In the genomic region with DNA sequence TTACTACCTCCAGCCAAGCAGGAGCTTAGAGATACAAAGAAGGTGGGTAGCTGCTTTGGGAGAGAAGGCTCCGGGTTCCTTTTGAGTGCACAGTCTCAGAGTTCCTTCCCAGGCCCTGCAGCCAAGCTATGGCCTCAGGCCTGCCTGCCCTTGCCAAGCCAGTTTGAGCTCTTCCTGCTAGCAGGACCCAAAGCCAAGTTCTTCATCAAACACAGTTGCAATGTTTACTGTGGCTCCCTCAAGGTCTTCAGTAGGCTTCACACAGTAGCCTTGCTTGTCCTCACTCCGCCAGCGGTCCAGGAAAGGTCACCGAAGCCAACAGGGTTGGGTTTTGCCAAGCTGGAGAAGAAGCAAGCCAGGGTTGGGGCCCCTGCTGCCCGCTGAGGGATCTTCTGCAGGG, we compare ENCODE assay signal across 25 mouse cellular contexts. TPM values are rescaled to one million over a fixed set of nuclear protein-coding genes. Genes with fewer than 3 reads are reported as not detected.
DNase-seq lines count a peak whose midpoint lies in the region; ATAC-seq and TF ChIP-seq lines count a peak whose summit lies in the region.
"Had no signal": no experiment of that assay in that cellular context is flagged by ENCODE, and none has a peak within 500 bp of the region (broad histone marks: within the 10 kb centered on the region; RNA-seq: fewer than 3 reads in every experiment).

No protein-coding gene starts in this region.

- H3K9me3 ChIP-seq in intestine, embryonic 15.5 days, result no peaks in the 10 kb centered on the region
- no peaks in the 10 kb centered on the region for H3K9me3 ChIP-seq in intestine, postnatal 0 days (ENCODE audit: control insufficient read depth)
- H3K9me3 ChIP-seq: embryonic facial prominence, embryonic 10.5 days; heart, embryonic 12.5 days; hindbrain, embryonic 13.5 days; megakaryocyte, embryonic 14.5 days had no signal

- TF ChIP-seq CTCF in intestine, postnatal 0 days (IDR thresholded peaks at IDR 0.05; ENCODE audit: low read depth), result no peak

- H3K27ac ChIP-seq in intestine, embryonic 15.5 days, result no peak overlapping the region; the same call in 1 of the 2 replicates
- no peak overlapping the region for H3K27ac ChIP-seq in intestine, postnatal 0 days (ENCODE audit: low read depth, low read length)
- H3K27ac ChIP-seq: embryonic facial prominence, embryonic 10.5 days; gastrocnemius, adult 2 months; hindbrain, embryonic 13.5 days; liver, embryonic 14.5 days had no signal

- H3K27me3 ChIP-seq in intestine, embryonic 15.5 days (replicated peaks), result peaks cover 5% of the 10 kb centered on the region
- H3K27me3 ChIP-seq in intestine, postnatal 0 days (replicated peaks; ENCODE audit: control insufficient read depth, insufficient read depth, low read length), result no peaks in the 10 kb centered on the region

- no peak overlapping the region for H3K4me3 ChIP-seq in intestine, embryonic 15.5 days (replicated peaks)
- no peak overlapping the region for H3K4me3 ChIP-seq in intestine, postnatal 0 days (ENCODE audit: low read depth, low read length)
- H3K4me3 ChIP-seq: embryonic facial prominence, embryonic 10.5 days; gastrocnemius, adult 2 months; heart, embryonic 12.5 days; hindbrain, embryonic 13.5 days; megakaryocyte, embryonic 14.5 days had no signal

- peak; percentile 27 for DNase-seq in testis, postnatal 14 days (ENCODE audit: low spot score)
- no peak for DNase-seq in testis, postnatal 10 days (ENCODE audit: low spot score)
- DNase-seq in lung, postnatal 14 days, result peak; percentile 42
- DNase-seq in Muller cell, postnatal 12 days (ENCODE audit: inconsistent ontology term), result no peak
- no peak for DNase-seq in heart, adult 8-10 months (ENCODE audit: low spot score)
- DNase-seq: B cell, adult 2 months; cerebellum, adult 18-20 months; gastrocnemius, adult 2 months; heart, postnatal 14 days; retina, postnatal 1 day; thymus, adult 18-20 months had no signal

- no peaks in the 10 kb centered on the region for H3K36me3 ChIP-seq in intestine, embryonic 15.5 days
- H3K36me3 ChIP-seq in intestine, postnatal 0 days (ENCODE audit: control insufficient read depth, insufficient read depth), result no peaks in the 10 kb centered on the region
- H3K36me3 ChIP-seq: embryonic facial prominence, embryonic 10.5 days; heart, embryonic 12.5 days; hindbrain, embryonic 13.5 days had no signal

- no peak overlapping the region for H3K4me2 ChIP-seq in intestine, embryonic 15.5 days (replicated peaks)
- H3K4me2 ChIP-seq in intestine, postnatal 0 days (replicated peaks; ENCODE audit: low read depth), result no peak overlapping the region
- H3K4me2 ChIP-seq: heart, embryonic 12.5 days; hindbrain, embryonic 13.5 days had no signal

- WGBS in intestine, embryonic 15.5 days, result 74% methylated on average over 5 of the region's 5 CpGs
- WGBS in intestine, postnatal 0 days, result 71% methylated on average over 5 of the region's 5 CpGs

- no peak overlapping the region for H3K9ac ChIP-seq in intestine, embryonic 15.5 days
- no peak overlapping the region for H3K9ac ChIP-seq in intestine, postnatal 0 days (ENCODE audit: low read depth, low read length)
- H3K9ac ChIP-seq: heart, embryonic 12.5 days; hindbrain, embryonic 13.5 days; liver, embryonic 14.5 days had no signal

- H3K4me1 ChIP-seq in intestine, embryonic 15.5 days (replicated peaks), result 0 out of 2 replicates have a peak, but pooled peaks cover 2% of the 10 kb centered on the region
- peaks cover 6% of the 10 kb centered on the region; the same call in 1 of the 2 replicates for H3K4me1 ChIP-seq in intestine, postnatal 0 days (replicated peaks; ENCODE audit: control insufficient read depth, insufficient read depth, low read length)
- H3K4me1 ChIP-seq: hindbrain, embryonic 13.5 days had no signal

- ATAC-seq in intestine, embryonic 15.5 days, result peak; percentile 22; the same call in 1 of the 2 replicates
- no peak for ATAC-seq in intestine, postnatal 0 days
- ATAC-seq: inflammation-experienced regulatory T-cells, adult 6 months had no signal

RNA-seq across cellular contexts. Expression of a gene that starts 6.6 kb away (rescaled TPM):
- 173 and 195 TPM in 2 replicates for polyA plus RNA-seq in intestine, embryonic 15.5 days (2015; fragmentation: Nextera tagmentation; extraction: Ambion mirVana)
- 96.0 and 116 TPM in 2 replicates for polyA plus RNA-seq in intestine, postnatal 0 days (2015; fragmentation: Nextera tagmentation; extraction: Ambion mirVana)
- under 1 TPM in 1 of 4 experiments, not detected in 3; 0.28 TPM for total RNA-seq in heart, adult 8-10 months (2022)
- total RNA-seq: common myeloid progenitor, adult 5-6 weeks; gastrocnemius, adult 2 months; granulocyte monocyte progenitor cell, adult 5-6 weeks; neutrophil, adult 5-6 weeks had no signal
- polyA plus RNA-seq: inflammation-experienced regulatory T-cells, adult 6 months had no signal

RNA-seq across cellular contexts. Expression of a gene that starts 16.4 kb away (rescaled TPM):
- polyA plus RNA-seq in intestine, embryonic 15.5 days (2015; fragmentation: Nextera tagmentation; extraction: Ambion mirVana), result 96.0 and 101 TPM in 2 replicates
- polyA plus RNA-seq in intestine, postnatal 0 days (2015; fragmentation: Nextera tagmentation; extraction: Ambion mirVana), result 60.1 and 61.9 TPM in 2 replicates
- 10 to 100 TPM; 67.0 to 71.0 (median 70.2) TPM for total RNA-seq in heart, adult 8-10 months (2022)

RNA-seq across cellular contexts. Expression of a gene that starts 30.7 kb away (rescaled TPM):
- polyA plus RNA-seq in intestine, embryonic 15.5 days (2015; fragmentation: Nextera tagmentation; extraction: Ambion mirVana), result 13.0 and 15.7 TPM in 2 replicates
- polyA plus RNA-seq in intestine, postnatal 0 days (2015; fragmentation: Nextera tagmentation; extraction: Ambion mirVana), result 5.6 and 6.5 TPM in 2 replicates
- 1 to 10 TPM in 3 of 4 experiments, under 1 TPM in 1; 0.88 to 2.4 (median 1.2) TPM for total RNA-seq in heart, adult 8-10 months (2022)

RNA-seq across cellular contexts. Expression of a gene that starts 45.8 kb away (rescaled TPM):
- polyA plus RNA-seq in intestine, embryonic 15.5 days (2015; fragmentation: Nextera tagmentation; extraction: Ambion mirVana), result 45.6 and 49.2 TPM in 2 replicates
- polyA plus RNA-seq in intestine, postnatal 0 days (2015; fragmentation: Nextera tagmentation; extraction: Ambion mirVana), result 62.1 and 76.6 TPM in 2 replicates
- not detected for total RNA-seq in heart, adult 8-10 months (2022)
- total RNA-seq: common myeloid progenitor, adult 5-6 weeks; gastrocnemius, adult 2 months; granulocyte monocyte progenitor cell, adult 5-6 weeks; layer of hippocampus, postnatal 10 days; left cerebral cortex, adult 8-10 months had no signal
- polyA plus RNA-seq: hindbrain, embryonic 13.5 days; inflammation-experienced regulatory T-cells, adult 6 months; midbrain, postnatal 0 days had no signal

Comparison
In these comparisons a context has a peak if more than half of its experiments do, and no peak if none do; other contexts are left out.
1. DNase-seq: peak in testis, postnatal 14 days (single experiment) and lung, postnatal 14 days (single experiment); none in testis, postnatal 10 days (single experiment), Muller cell, postnatal 12 days (single experiment) and heart, adult 8-10 months (single experiment).